Mouse (Mus musculus): ENCODE results near the gene Pclaf. TPM values are rescaled to one million over a fixed set of nuclear protein-coding genes. Genes with fewer than 3 reads are reported as not detected.

Gene Pclaf
- total and polyA plus RNA-seq, 3 experiments, result 177 to 394 (median 229) TPM

DNA sequence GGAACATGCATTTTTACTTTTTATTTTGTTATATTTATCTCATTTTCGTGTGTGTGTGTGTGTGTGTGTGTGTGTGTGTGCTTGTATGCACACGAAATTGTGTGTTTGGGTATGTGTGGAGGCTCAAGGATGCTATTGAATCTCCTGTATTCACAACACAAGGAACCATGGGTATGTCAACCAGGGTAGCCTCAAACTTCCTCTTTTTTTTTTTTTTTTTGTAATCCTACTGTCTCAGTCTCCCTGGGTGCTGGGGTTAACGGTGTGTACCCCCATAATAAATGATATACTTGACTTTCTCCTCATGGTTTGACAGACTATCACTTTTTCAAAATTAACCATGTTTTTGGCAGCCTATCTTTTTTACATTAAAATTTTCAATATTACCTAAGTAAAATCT, 12.8 kb downstream of the Pclaf start:
- Histone ChIP-seq H3K36me3 (replicated peaks in 1 of 2; ENCODE audit: control insufficient read depth in 1 of 2, insufficient read depth in 1 of 2, low read length in 1 of 2) (peaks cover 19 to 62% of the 10 kb centered on the region in 2 experiments), H3K4me2 (ENCODE audit: insufficient read depth, low read depth, poor library complexity, severe bottlenecking) (no peak overlapping the region), H3K4me1 (ENCODE audit: control insufficient read depth in 1 of 2, insufficient read depth in 2 of 2) (peaks cover 0 to 11% of the 10 kb centered on the region in 2 experiments; a peak in 2 of 4 replicates), H3K79me2 (replicated peaks; ENCODE audit: control insufficient read depth, extremely low read depth, insufficient read depth, poor library complexity, severe bottlenecking) (peaks cover 20% of the 10 kb centered on the region), H3K27ac (ENCODE audit: insufficient read depth, low read depth) (no peak overlapping the region), H3K9ac (ENCODE audit: insufficient read depth, low read depth) (no peak overlapping the region), H3K4me3 (replicated peaks in 1 of 3; ENCODE audit: low read depth in 2 of 3, low read length in 2 of 3, poor library complexity in 1 of 3) (no peak overlapping the region), H3K9me3 (replicated peaks; ENCODE audit: low read length) (no peaks in the 10 kb centered on the region), H3K27me3 (replicated peaks) (no peaks in the 10 kb centered on the region)
- dilution Hi-C loops (cut with MboI; ENCODE audit: extremely low pct_ligation_motif_present, extremely low pct_unique_long_range_greater_than_20kb, low sequenced_read_pairs), result no loop called here
- no peak for DNase-seq (ENCODE audit: extremely low read depth)
- TF ChIP-seq ZNF384 (IDR thresholded peaks at IDR 0.05; ENCODE audit: low read depth, low read length) (peak; percentile 74), RAD21 (IDR thresholded peaks at IDR 0.05; ENCODE audit: low read depth, low read length) (no peak), ETS1 (conservative IDR thresholded peaks at IDR 0.05; ENCODE audit: low read depth, low read length) (no peak)
- in situ Hi-C loops (cut with MboI; ENCODE audit: low pct_ligation_motif_present, low pct_unique_long_range_greater_than_20kb, low sequenced_read_pairs), result no loop called here

DNA sequence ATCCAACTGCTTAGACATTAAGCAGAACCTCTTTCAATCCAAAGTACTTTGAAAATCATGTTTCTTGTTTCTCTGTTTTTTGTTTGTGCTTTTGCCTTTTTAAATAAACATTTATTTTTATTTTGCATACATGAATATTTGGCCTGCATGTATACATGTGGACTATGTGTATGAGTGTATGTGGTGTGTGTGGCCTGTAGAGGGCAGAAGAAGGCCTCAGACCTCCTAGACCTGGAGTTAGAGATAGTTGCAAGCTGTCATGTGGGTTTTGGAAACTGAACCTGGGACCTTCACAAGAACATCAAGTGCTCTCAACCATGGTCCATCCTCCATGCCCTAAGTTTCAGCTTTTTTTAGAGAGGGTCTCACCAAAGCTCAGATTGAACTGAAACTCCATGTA, 13.4 kb downstream of the Pclaf start:
- H3K4me1 ChIP-seq (ENCODE audit: control insufficient read depth in 1 of 2, insufficient read depth in 2 of 2), result peaks cover 0 to 13% of the 10 kb centered on the region in 2 experiments; a peak in 2 of 4 replicates
- H3K36me3 ChIP-seq (replicated peaks in 1 of 2; ENCODE audit: control insufficient read depth in 1 of 2, insufficient read depth in 1 of 2, low read length in 1 of 2), result peaks cover 19 to 59% of the 10 kb centered on the region in 2 experiments
- no peaks in the 10 kb centered on the region for H3K9me3 ChIP-seq (replicated peaks; ENCODE audit: low read length)
- DNase-seq (ENCODE audit: extremely low read depth), result no peak
- in situ Hi-C loops (cut with MboI; ENCODE audit: low pct_ligation_motif_present, low pct_unique_long_range_greater_than_20kb, low sequenced_read_pairs), result no loop called here
- H3K4me2 ChIP-seq (ENCODE audit: insufficient read depth, low read depth, poor library complexity, severe bottlenecking), result no peak overlapping the region
- TF ChIP-seq RAD21 (IDR thresholded peaks at IDR 0.05; ENCODE audit: low read depth, low read length) (peak; percentile 25), SMC3 (IDR thresholded peaks at IDR 0.05; ENCODE audit: low read depth, low read length) (peak; percentile 11; the same call in 1 of the 2 replicates), CTCF (conservative IDR thresholded peaks at IDR 0.05 in 1 of 2, IDR thresholded peaks at IDR 0.05 in 1 of 2; ENCODE audit: low read depth in 2 of 2, low read length in 2 of 2) (peak in 1 of 2 experiments; percentile 52; a peak in 2 of 4 replicates), ZNF384 (IDR thresholded peaks at IDR 0.05; ENCODE audit: low read depth, low read length) (no peak), MAZ (IDR thresholded peaks at IDR 0.05; ENCODE audit: low read depth, low read length) (no peak), ZMIZ1 (IDR thresholded peaks at IDR 0.05; ENCODE audit: low read depth, low read length) (no peak), ELF1 (IDR thresholded peaks at IDR 0.05; ENCODE audit: low read depth, low read length) (no peak)
- H3K27ac ChIP-seq (ENCODE audit: insufficient read depth, low read depth), result no peak overlapping the region
- no peak overlapping the region for H3K4me3 ChIP-seq (replicated peaks in 1 of 3; ENCODE audit: low read depth in 2 of 3, low read length in 2 of 3, poor library complexity in 1 of 3)
- H3K9ac ChIP-seq (ENCODE audit: insufficient read depth, low read depth), result no peak overlapping the region
- peaks cover 17% of the 10 kb centered on the region for H3K79me2 ChIP-seq (replicated peaks; ENCODE audit: control insufficient read depth, extremely low read depth, insufficient read depth, poor library complexity, severe bottlenecking)
- H3K27me3 ChIP-seq (replicated peaks), result no peaks in the 10 kb centered on the region
- dilution Hi-C loops (cut with MboI; ENCODE audit: extremely low pct_ligation_motif_present, extremely low pct_unique_long_range_greater_than_20kb, low sequenced_read_pairs), result no loop called here

DNA sequence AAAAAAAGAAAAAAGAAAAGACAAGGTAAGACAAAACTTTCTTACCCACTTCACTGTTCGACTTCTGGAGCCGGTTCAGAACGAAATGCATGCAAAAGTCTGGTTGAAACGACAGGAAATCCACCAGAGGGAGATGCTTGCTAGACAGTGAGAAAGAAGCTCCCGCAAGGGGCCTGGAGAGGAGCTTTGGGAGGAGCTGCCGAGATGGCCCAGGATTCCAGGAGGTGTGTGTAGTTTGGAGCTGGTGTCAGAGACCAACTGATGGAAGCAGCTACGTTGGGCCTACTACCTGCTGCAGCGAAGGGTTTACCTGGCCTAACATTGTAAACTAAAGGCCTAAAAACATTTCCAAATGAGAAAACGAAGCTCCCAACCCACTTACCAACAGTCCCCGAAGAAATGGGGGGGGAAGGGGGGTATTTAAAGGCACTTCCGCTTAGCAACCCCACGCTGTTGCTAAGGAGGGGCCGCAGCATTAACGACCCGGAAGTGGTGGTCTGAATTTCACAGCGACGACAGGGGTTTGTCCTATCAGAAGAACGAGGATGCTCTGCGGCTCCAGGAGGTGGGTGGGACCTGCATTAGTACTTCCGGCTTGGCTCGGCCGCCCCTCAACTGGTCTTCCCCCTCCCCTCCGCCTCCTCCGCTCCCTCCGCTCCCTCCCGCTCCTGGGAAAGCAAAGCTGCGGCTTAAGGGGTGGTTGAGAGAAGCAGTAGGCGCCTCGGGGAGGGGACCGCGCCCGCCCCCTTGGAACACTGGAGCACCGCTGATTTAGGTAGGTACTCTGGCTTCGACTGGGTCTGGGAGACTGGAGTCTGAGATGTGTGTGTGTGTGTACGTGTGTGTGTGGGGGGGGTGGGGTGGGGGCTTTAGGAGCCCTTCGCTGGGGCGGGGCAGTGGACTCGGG, 18.6 kb downstream of the Pclaf start, which contains the start of the genes Trip4 and Csnk1g1:
Trip4 (minus strand) TSS at position 401 of the 907 bp plus-strand sequence.
Csnk1g1 (plus strand) TSS at position 531 of the 907 bp plus-strand sequence.
- DNase-seq (ENCODE audit: extremely low read depth), result peak; percentile 97
- no peaks in the 10 kb centered on the region for H3K27me3 ChIP-seq (replicated peaks)
- H3K4me2 ChIP-seq (ENCODE audit: insufficient read depth, low read depth, poor library complexity, severe bottlenecking), result peak within 1 kb of the TSS; percentile 76
- H3K36me3 ChIP-seq (replicated peaks in 1 of 2; ENCODE audit: control insufficient read depth in 1 of 2, insufficient read depth in 1 of 2, low read length in 1 of 2), result peaks cover 8 to 27% of the 10 kb centered on the region in 2 experiments
- no peaks in the 10 kb centered on the region for H3K9me3 ChIP-seq (replicated peaks; ENCODE audit: low read length)
- dilution Hi-C loops (cut with MboI; ENCODE audit: extremely low pct_ligation_motif_present, extremely low pct_unique_long_range_greater_than_20kb, low sequenced_read_pairs), result no loop called here
- peak within 1 kb of the TSS; percentile 74 for H3K9ac ChIP-seq (ENCODE audit: insufficient read depth, low read depth)
- H3K4me3 ChIP-seq (replicated peaks in 1 of 3; ENCODE audit: low read depth in 2 of 3, low read length in 2 of 3, poor library complexity in 1 of 3), result peak within 1 kb of the TSS; percentile 83 to 94 (median 90)
- peaks cover 0 to 15% of the 10 kb centered on the region in 2 experiments; a peak in 2 of 4 replicates for H3K4me1 ChIP-seq (ENCODE audit: control insufficient read depth in 1 of 2, insufficient read depth in 2 of 2)
- H3K27ac ChIP-seq (ENCODE audit: insufficient read depth, low read depth), result peak within 1 kb of the TSS; percentile 79
- in situ Hi-C loops (cut with MboI; ENCODE audit: low pct_ligation_motif_present, low pct_unique_long_range_greater_than_20kb, low sequenced_read_pairs), result no loop called here
- H3K79me2 ChIP-seq (replicated peaks; ENCODE audit: control insufficient read depth, extremely low read depth, insufficient read depth, poor library complexity, severe bottlenecking), result peaks cover 28% of the 10 kb centered on the region
- TF ChIP-seq TCF12 (IDR thresholded peaks at IDR 0.05; ENCODE audit: low read depth, low read length) (peak; percentile 16; the same call in 1 of the 2 replicates), CTCF (conservative IDR thresholded peaks at IDR 0.05 in 1 of 2, IDR thresholded peaks at IDR 0.05 in 1 of 2; ENCODE audit: low read depth in 2 of 2, low read length in 2 of 2) (peak in 1 of 2 experiments; percentile 30; a peak in 2 of 4 replicates), SMC3 (IDR thresholded peaks at IDR 0.05; ENCODE audit: low read depth, low read length) (no peak), HCFC1 (IDR thresholded peaks at IDR 0.05; ENCODE audit: low read depth, low read length) (peak; percentile 87), MEF2A (IDR thresholded peaks at IDR 0.05; ENCODE audit: borderline replicate concordance, low read depth, low read length) (no peak), PAX5 (IDR thresholded peaks at IDR 0.05; ENCODE audit: low read length) (no peak), RAD21 (IDR thresholded peaks at IDR 0.05; ENCODE audit: low read depth, low read length) (peak; percentile 25), NRF1 (IDR thresholded peaks at IDR 0.05; ENCODE audit: low read depth, low read length) (0 out of 2 replicates have a peak, but pooled peaks have one; percentile 27), POLR2AphosphoS2 (IDR thresholded peaks at IDR 0.05; ENCODE audit: low read depth, low read length) (peak; percentile 83; the same call in 1 of the 2 replicates), JUND (conservative IDR thresholded peaks at IDR 0.05; ENCODE audit: low read depth, low read length) (no peak), ZMIZ1 (IDR thresholded peaks at IDR 0.05; ENCODE audit: low read depth, low read length) (peak; percentile 70; the same call in 1 of the 2 replicates), CHD1 (IDR thresholded peaks at IDR 0.05; ENCODE audit: low read depth, low read length) (no peak), TBP (conservative IDR thresholded peaks at IDR 0.05; ENCODE audit: low read depth, low read length) (peak; percentile 90), MXI1 (IDR thresholded peaks at IDR 0.05; ENCODE audit: low read depth, low read length) (peak; percentile 94), POLR2A (IDR thresholded peaks at IDR 0.05; ENCODE audit: low read depth, low read length) (peak; percentile 59), MAX (IDR thresholded peaks at IDR 0.05; ENCODE audit: low read length) (no peak), KAT2A (IDR thresholded peaks at IDR 0.05; ENCODE audit: insufficient replicate concordance, low read length) (peak; percentile 43; the same call in 1 of the 2 replicates), SIN3A (IDR thresholded peaks at IDR 0.05; ENCODE audit: low read length) (peak; percentile 99)
